Mouse (Mus musculus): ENCODE measurements around the gene Gm42420.

The Gm42420 gene

GRCm38 (mm10) chr6:39585517-39585916, at the start of gene Gm42420:
Gene Gm42420, plus strand, starts transcription at chr6:39585753.
- in situ Hi-C loops (cut with MboI; ENCODE audit: unreplicated experiment in 2 of 2), result no loop called here

DNA sequence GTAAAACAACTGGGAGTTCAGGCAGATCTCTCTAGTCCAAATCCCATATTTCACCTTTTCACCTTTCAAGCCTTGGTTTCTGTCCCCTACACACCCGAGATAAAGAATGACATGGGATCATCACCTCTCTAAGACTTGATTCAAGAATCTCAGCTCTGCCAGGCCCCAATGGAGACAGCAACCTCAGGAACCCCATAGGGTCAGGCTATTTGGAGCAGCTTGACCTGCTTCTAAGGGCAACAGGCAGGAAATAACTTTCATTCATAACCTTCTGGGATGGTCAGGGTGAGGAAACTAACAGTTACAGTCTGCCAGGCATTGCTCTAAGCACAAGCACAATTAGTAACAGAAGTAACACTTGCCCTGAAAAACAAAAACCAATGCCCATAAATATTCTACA, 48.9 kb upstream of the Gm42420 start:
- in situ Hi-C loops (cut with MboI; ENCODE audit: unreplicated experiment in 2 of 2), result no loop called here

DNA sequence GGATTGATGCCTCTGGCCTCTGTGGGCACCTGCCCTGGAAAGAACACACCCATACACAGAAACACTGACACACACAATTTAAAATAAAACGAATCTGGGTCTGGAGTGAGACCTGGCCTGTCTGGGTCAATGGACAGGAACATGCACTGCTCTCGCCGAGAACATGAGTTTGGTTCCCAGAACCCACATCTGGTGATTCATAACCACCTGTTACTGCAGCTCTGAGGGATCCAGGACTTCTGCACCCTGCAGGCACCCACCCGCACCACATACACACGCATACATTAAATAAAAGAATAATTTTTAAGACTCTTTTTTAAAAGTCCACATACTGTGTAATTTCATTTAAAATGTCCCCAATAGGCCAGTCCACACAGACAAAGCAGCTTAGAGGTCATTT, 48.3 kb upstream of the Gm42420 start:
- in situ Hi-C loops (cut with MboI; ENCODE audit: unreplicated experiment in 2 of 2), result no loop called here

DNA sequence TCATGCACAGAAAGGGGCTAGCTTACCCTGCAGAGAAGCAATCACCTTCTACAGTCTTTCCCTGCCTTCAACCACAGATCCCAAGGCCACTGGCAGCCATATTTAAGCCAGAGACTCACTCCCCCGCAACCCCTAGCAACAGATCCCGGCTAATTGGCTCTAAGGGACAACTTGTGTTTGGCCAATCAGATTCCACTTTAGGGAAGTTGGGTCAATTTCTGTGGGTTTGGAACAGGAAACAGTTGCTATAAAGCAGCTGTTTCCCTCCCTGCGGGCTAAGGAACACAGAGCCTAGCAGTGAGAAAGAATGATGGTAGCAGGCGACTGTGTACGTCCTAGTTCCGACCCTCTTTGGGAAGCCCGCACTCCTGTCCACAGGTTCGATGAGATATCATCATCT, 47.3 kb upstream of the Gm42420 start:
- in situ Hi-C loops (cut with MboI; ENCODE audit: unreplicated experiment in 2 of 2), result no loop called here

DNA sequence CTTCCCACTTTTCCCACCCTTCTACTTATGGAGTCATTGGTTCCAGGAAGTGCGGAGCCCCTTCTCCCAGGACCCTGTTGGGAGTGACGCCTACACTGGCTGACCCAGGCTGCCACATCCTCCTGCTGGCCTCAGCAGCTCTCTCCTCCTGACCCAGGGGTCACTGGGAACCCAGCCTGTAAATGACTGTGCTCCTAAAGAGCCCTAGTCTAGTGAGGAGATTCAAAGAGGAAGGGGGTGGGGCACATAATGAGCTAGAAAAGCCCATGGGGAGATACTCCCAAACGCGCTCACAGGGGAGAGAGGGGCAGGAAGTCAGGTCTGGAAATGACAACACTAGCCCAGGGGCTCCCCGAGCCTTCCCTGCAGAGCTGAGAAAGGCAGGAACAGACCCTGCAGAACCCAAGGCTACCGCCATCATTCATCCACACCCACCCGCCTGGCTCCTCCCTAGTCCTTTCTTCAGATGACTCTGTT, 45.8 kb upstream of the Gm42420 start:
- in situ Hi-C loops (cut with MboI; ENCODE audit: unreplicated experiment in 2 of 2), result no loop called here

- in situ Hi-C loops (cut with MboI; ENCODE audit: unreplicated experiment in 2 of 2), result no loop called here
Observed at GRCm38 (mm10) chr6:39540563-39540962, 45.0 kb upstream of the Gm42420 start.

GRCm38 (mm10) chr6:39542631-39543597, 42.6 kb upstream of the Gm42420 start:
- in situ Hi-C loops (cut with MboI; ENCODE audit: unreplicated experiment in 2 of 2), result no loop called here

GRCm38 (mm10) chr6:39543769-39544420, 41.7 kb upstream of the Gm42420 start:
- in situ Hi-C loops (cut with MboI; ENCODE audit: unreplicated experiment in 2 of 2), result no loop called here

DNA sequence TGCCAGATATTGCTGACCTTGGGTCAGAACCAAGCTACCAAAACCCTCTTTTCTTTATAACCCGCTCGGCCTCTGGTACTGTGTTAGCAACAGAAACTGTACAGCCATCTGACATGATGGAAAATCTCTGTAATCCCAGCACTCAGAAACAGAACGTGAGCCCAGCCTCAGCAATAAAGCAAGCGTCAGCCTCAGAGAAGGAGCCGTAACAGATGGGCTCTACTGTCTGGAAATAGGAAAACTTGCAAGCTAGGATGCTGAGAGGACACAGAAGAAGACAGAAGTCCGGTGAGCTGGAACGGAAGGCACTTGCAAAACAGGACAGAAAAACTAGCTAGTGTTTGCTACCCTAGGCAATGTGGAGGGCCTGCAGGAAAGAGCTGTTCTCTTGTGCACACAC, 40.1 kb upstream of the Gm42420 start:
- in situ Hi-C loops (cut with MboI; ENCODE audit: unreplicated experiment in 2 of 2), result no loop called here

- in situ Hi-C loops (cut with MboI; ENCODE audit: unreplicated experiment in 2 of 2), result no loop called here
Observed at GRCm38 (mm10) chr6:39548030-39548429, 37.5 kb upstream of the Gm42420 start.

GRCm38 (mm10) chr6:39551981-39552636, 33.4 kb upstream of the Gm42420 start:
- in situ Hi-C loops (cut with MboI; ENCODE audit: unreplicated experiment in 2 of 2), result loop anchor here (25.0 kb wide), 2 partner anchors 190 to 365 kb away; no protein-coding TSS in a partner anchor

- in situ Hi-C loops (cut with MboI; ENCODE audit: unreplicated experiment in 2 of 2), result loop anchor here (25.0 kb wide), 2 partner anchors 193 to 368 kb away; no protein-coding TSS in a partner anchor
Observed at GRCm38 (mm10) chr6:39554888-39555647, 30.5 kb upstream of the Gm42420 start.

- in situ Hi-C loops (cut with MboI; ENCODE audit: unreplicated experiment in 2 of 2), result loop anchor here (25.0 kb wide), 2 partner anchors 193 to 368 kb away; no protein-coding TSS in a partner anchor
Observed at GRCm38 (mm10) chr6:39555648-39555945, 30.0 kb upstream of the Gm42420 start.

DNA sequence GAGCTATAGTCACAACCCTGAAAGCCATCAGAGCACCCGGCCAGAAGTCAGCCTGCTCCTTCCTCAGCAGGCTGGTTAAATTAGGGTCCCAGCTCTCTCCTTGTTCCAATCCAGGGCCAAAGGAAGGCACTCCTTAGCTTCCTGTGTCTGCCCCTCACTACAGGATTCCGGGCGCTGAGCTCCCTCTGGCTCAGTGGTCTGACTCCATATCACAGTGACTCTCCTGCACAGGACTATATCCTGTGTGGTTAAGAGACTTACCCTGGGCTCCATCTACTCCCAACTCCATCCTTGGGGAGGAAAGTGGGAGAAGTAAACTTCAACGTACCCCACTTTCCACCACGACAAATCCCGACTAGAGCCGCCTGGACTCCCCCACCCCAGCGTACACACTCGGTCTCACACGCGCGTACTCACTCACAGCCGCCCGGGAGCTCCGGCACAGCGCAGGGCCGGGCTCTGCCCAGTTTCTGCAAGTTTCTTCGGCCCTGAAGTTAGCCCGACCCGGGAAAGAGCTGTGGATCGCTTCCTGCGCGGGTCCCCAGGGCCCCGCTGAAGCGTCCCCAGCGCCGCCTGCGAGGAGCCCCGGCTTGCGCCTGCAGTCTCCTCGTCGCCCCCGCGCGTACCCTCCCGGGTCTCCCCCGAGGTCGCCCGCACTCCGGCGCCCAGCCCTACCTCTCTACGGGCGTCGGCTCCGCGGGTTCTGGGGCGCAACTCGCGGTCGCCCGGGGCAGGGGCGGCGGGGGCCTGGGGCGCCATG, 28.5 kb upstream of the Gm42420 start:
- in situ Hi-C loops (cut with MboI; ENCODE audit: unreplicated experiment in 2 of 2), result loop anchor here (25.0 kb wide), 2 partner anchors 195 to 370 kb away; no protein-coding TSS in a partner anchor

DNA sequence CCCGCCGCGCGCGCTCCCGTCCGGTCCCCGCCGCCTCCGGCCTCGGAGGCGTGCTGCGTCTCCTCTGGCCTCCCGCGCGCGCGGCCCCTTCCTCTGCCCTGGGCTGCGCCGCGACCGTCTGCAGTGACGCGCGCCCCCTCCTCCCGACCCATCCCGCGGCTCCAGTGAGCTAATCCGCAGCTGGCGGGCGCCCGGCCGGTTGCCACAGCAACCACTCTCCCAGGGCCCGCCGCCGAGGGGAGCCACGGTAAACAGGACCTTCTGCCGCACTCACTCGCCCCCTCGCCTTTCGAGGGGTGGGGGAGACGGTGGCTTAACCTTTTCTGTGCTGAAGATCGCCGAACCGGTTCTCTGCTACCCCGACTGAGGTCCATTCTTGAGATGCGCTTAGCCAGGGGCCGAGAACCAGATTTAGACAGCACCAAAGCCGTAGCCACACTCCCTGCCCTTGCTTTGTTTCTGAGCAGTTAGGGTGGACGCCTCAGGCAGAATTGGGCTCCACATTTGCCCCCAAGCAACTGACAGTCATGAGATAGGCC, 27.8 kb upstream of the Gm42420 start, which contains the start of gene Dennd2a:
Dennd2a (minus strand) TSS at position 145 of the 539 bp plus-strand sequence.
- in situ Hi-C loops (cut with MboI; ENCODE audit: unreplicated experiment in 2 of 2), result loop anchor here (25.0 kb wide), 2 partner anchors 195 to 370 kb away; no protein-coding TSS in a partner anchor

- in situ Hi-C loops (cut with MboI; ENCODE audit: unreplicated experiment in 2 of 2), result loop anchor here (25.0 kb wide), 2 partner anchors 197 to 372 kb away; no protein-coding TSS in a partner anchor
Observed at GRCm38 (mm10) chr6:39559276-39559939, 26.1 kb upstream of the Gm42420 start.

DNA sequence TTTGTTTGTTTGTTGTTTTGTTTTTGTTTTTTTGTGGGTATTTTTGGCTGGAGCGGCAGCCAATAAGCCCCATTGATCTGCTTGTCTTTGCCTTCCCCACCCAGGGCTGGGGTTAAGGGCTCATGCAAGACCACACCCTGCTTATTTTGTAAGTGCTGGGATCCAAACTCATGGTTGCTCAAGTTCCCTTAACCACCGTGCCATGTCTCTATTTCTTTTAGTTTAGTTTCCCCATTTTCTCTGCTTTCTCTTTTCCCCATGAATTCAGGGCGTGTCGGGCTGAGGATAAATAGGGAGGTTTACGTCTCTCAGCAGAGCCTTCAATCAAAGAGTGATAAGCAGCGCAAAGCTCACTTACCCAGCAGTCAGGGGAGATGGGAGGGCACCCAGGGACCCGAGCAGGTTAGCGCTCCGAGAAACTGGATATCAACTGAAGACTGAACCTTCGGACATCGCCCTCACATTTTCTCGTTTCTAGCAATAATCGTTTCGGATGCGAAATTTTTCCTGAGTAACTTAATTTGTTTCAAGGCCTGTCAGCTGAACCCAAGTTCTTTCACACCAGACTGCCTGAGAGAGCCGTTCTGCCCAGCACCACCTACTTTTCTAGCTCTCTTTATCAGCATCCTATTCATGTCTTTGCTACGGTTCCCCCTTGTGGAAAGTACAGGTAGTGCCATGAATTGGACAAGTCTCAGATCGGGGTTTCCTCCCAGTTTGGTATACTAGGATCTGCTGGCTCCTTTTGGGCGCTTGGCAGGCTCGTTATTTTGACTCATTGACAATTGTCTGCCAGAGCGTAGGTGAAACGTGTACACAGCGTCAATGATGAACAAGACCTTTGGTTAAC, 23.2 kb upstream of the Gm42420 start:
- in situ Hi-C loops (cut with MboI; ENCODE audit: unreplicated experiment in 2 of 2), result loop anchor here (5.0 to 25.0 kb wide), 4 partner anchors 95 to 378 kb away; no protein-coding TSS in a partner anchor
